Mouse (Mus musculus) liver, adult 2 months (tissue): ENCODE data around the gene Tll1.

ENCODE experiments used
- CTCF ChIP-seq: fragments of 200-500 bp; IDR thresholded peaks from 2 replicates; pipeline ENCODE4 v1.5.1; 2011; ENCODE audit warnings: low read depth, low read length, control low read depth
- POLR2A ChIP-seq: fragments of 200-500 bp; IDR thresholded peaks from 2 replicates; pipeline ENCODE4 v1.6.1; 2011; ENCODE audit warnings: low read length, control low read depth; ENCODE audit not compliant: insufficient read depth; ENCODE audit errors: extremely low read depth

GRCm38 (mm10) chr8:64152899-64153891 is 52.9 kb downstream of the Tll1 start:
- TF ChIP-seq CTCF (no peak), POLR2A (no peak)
